Mouse (Mus musculus) CH12.LX (cell line): ENCODE measurements around the gene Dirc2. TPM values are rescaled to one million over a fixed set of nuclear protein-coding genes. Genes with fewer than 3 reads are reported as not detected.

Experiments used
- DNase-seq: peaks from one replicate; pipeline ENCODE4 v3.0.0-alpha.2; 2013; ENCODE audit errors: extremely low read depth
- H3K27ac ChIP-seq: 2 replicates; pipeline ENCODE4 v1.5.1; 2012; ENCODE audit warnings: low read depth, mild to moderate bottlenecking, control low read depth, moderate library complexity; ENCODE audit not compliant: insufficient read depth
- H3K27me3 ChIP-seq: replicated peaks from 2 replicates; pipeline ENCODE3; 2012; ENCODE audit warnings: inconsistent platforms
- H3K36me3 ChIP-seq, 2 experiments: replicated peaks in 1 of 2; 2 replicates each; pipeline versions ENCODE3 to v1.6.1; 2012; ENCODE audit warnings: inconsistent platforms in 1 of 2, low read length in 1 of 2, mild to moderate bottlenecking in 1 of 2, mixed read lengths in 1 of 2, moderate library complexity in 1 of 2; ENCODE audit not compliant: control insufficient read depth in 1 of 2, insufficient read depth in 1 of 2
- H3K4me1 ChIP-seq, 2 experiments: 2 replicates each; pipeline ENCODE4 v1.6.1; 2012; ENCODE audit warnings: inconsistent platforms in 1 of 2, moderate library complexity in 1 of 2; ENCODE audit not compliant: insufficient read depth in 2 of 2, control insufficient read depth in 1 of 2
- H3K4me2 ChIP-seq: 2 replicates; pipeline ENCODE4 v1.6.1; 2012; ENCODE audit warnings: low read depth, mild to moderate bottlenecking, control low read depth; ENCODE audit not compliant: poor library complexity, insufficient read depth, severe bottlenecking
- H3K4me3 ChIP-seq, 3 experiments: fragments of 150-350 bp in 1 of 3; sonication (generic) in 1 of 3; replicated peaks in 1 of 3; 2 replicates each; pipeline versions ENCODE3 to v1.5.1; 2011 to 2012; ENCODE audit warnings: low read depth in 2 of 3, low read length in 2 of 3, mild to moderate bottlenecking in 2 of 3, moderate library complexity in 2 of 3, control low read depth in 1 of 3, improper control_type of control experiment in 1 of 3, inconsistent platforms in 1 of 3, mixed read lengths in 1 of 3; ENCODE audit not compliant: poor library complexity in 1 of 3
- H3K79me2 ChIP-seq: replicated peaks from 2 replicates; pipeline ENCODE4 v1.6.1; 2012; ENCODE audit warnings: mild to moderate bottlenecking, moderate library complexity; ENCODE audit not compliant: control insufficient read depth, poor library complexity, insufficient read depth, severe bottlenecking; ENCODE audit errors: extremely low read depth
- H3K9ac ChIP-seq: 2 replicates; pipeline ENCODE4 v1.6.1; 2012; ENCODE audit warnings: low read depth, mild to moderate bottlenecking, control low read depth, moderate library complexity; ENCODE audit not compliant: insufficient read depth
- H3K9me3 ChIP-seq: replicated peaks from 2 replicates; pipeline ENCODE3; 2012; ENCODE audit warnings: low read length, inconsistent platforms, mixed read lengths
- BHLHE40 ChIP-seq: IDR thresholded peaks from 2 replicates; pipeline ENCODE4 v1.6.1; 2011; ENCODE audit warnings: mild to moderate bottlenecking, low read depth, low read length, improper control_type of control experiment
- CHD1 ChIP-seq: IDR thresholded peaks from 2 replicates; pipeline ENCODE4 v1.6.1; 2012; ENCODE audit warnings: low read depth, low read length, improper control_type of control experiment, inconsistent platforms
- CHD2 ChIP-seq: IDR thresholded peaks from 2 replicates; pipeline ENCODE4 v1.6.1; 2011; ENCODE audit warnings: low read length, improper control_type of control experiment
- CTCF ChIP-seq, 2 experiments: IDR thresholded peaks in 1 of 2; conservative IDR thresholded peaks in 1 of 2; 2 replicates each; pipeline ENCODE4 v1.5.1; 2011 to 2012; ENCODE audit warnings: low read depth in 2 of 2, low read length in 2 of 2, improper control_type of control experiment in 1 of 2, inconsistent platforms in 1 of 2, mild to moderate bottlenecking in 1 of 2, moderate library complexity in 1 of 2
- ELF1 ChIP-seq: IDR thresholded peaks from 2 replicates; pipeline ENCODE4 v1.6.1; 2014; ENCODE audit warnings: low read depth, mild to moderate bottlenecking, inconsistent platforms, low read length, improper control_type of control experiment
- EP300 ChIP-seq: IDR thresholded peaks from 2 replicates; pipeline ENCODE4 v1.6.1; 2011; ENCODE audit warnings: low read length, improper control_type of control experiment
- ETS1 ChIP-seq: conservative IDR thresholded peaks from 2 replicates; pipeline ENCODE4 v1.6.1; 2012; ENCODE audit warnings: low read depth, mild to moderate bottlenecking, inconsistent platforms, low read length, improper control_type of control experiment, moderate library complexity
- GABPA ChIP-seq: IDR thresholded peaks from 2 replicates; pipeline ENCODE4 v1.6.1; 2012; ENCODE audit warnings: low read depth, low read length, improper control_type of control experiment, inconsistent platforms; ENCODE audit not compliant: insufficient replicate concordance
- HCFC1 ChIP-seq: IDR thresholded peaks from 2 replicates; pipeline ENCODE4 v1.6.1; 2012; ENCODE audit warnings: low read depth, mild to moderate bottlenecking, inconsistent platforms, low read length, improper control_type of control experiment
- IRF4 ChIP-seq: IDR thresholded peaks from 2 replicates; pipeline ENCODE4 v1.6.1; 2014; ENCODE audit warnings: low read depth, mild to moderate bottlenecking, inconsistent platforms, low read length, improper control_type of control experiment
- JUN ChIP-seq: IDR thresholded peaks from 2 replicates; pipeline ENCODE4 v1.6.1; 2011; ENCODE audit warnings: low read depth, mild to moderate bottlenecking, low read length, improper control_type of control experiment, moderate library complexity; ENCODE audit not compliant: insufficient read depth
- JUND ChIP-seq: conservative IDR thresholded peaks from 2 replicates; pipeline ENCODE4 v1.6.1; 2011; ENCODE audit warnings: low read depth, low read length, improper control_type of control experiment
- KAT2A ChIP-seq: IDR thresholded peaks from 2 replicates; pipeline ENCODE4 v1.6.1; 2012; ENCODE audit warnings: low read length, improper control_type of control experiment, inconsistent platforms; ENCODE audit not compliant: insufficient replicate concordance
- MAFK ChIP-seq: IDR thresholded peaks from 2 replicates; pipeline ENCODE4 v1.6.1; 2011; ENCODE audit warnings: low read length, improper control_type of control experiment; ENCODE audit not compliant: insufficient replicate concordance
- MAZ ChIP-seq: IDR thresholded peaks from 2 replicates; pipeline ENCODE4 v1.6.1; 2012; ENCODE audit warnings: low read depth, mild to moderate bottlenecking, inconsistent platforms, low read length, improper control_type of control experiment, moderate library complexity
- NELFE ChIP-seq: IDR thresholded peaks from 2 replicates; pipeline ENCODE4 v1.6.1; 2011; ENCODE audit warnings: low read depth, low read length, improper control_type of control experiment
- NRF1 ChIP-seq: IDR thresholded peaks from 2 replicates; pipeline ENCODE4 v1.6.1; 2014; ENCODE audit warnings: low read depth, mild to moderate bottlenecking, inconsistent platforms, low read length, improper control_type of control experiment, moderate library complexity
- PAX5 ChIP-seq: IDR thresholded peaks from 2 replicates; pipeline ENCODE4 v1.6.1; 2012; ENCODE audit warnings: low read length, inconsistent platforms, mixed read lengths
- POLR2AphosphoS2 ChIP-seq: IDR thresholded peaks from 2 replicates; pipeline ENCODE4 v1.6.1; 2011; ENCODE audit warnings: low read depth, low read length, improper control_type of control experiment
- RCOR1 ChIP-seq: conservative IDR thresholded peaks from 2 replicates; pipeline ENCODE4 v1.6.1; 2012; ENCODE audit warnings: low read depth, mild to moderate bottlenecking, inconsistent platforms, low read length, improper control_type of control experiment
- SIN3A ChIP-seq: IDR thresholded peaks from 2 replicates; pipeline ENCODE4 v1.6.1; 2012; ENCODE audit warnings: low read length, improper control_type of control experiment, inconsistent platforms
- TBP ChIP-seq: conservative IDR thresholded peaks from 2 replicates; pipeline ENCODE4 v1.6.1; 2011; ENCODE audit warnings: low read depth, low read length, improper control_type of control experiment
- TCF12 ChIP-seq: IDR thresholded peaks from 2 replicates; pipeline ENCODE4 v1.6.1; 2014; ENCODE audit warnings: low read depth, mild to moderate bottlenecking, inconsistent platforms, low read length, improper control_type of control experiment
- dilution Hi-C: fragments of 300-500 bp; cut with MboI; formaldehyde crosslinking; loops from 2 replicates; pipeline ENCODE4 v1.14.3; 2020; ENCODE audit warnings: low sequenced_read_pairs; ENCODE audit not compliant: extremely low pct_unique_long_range_greater_than_20kb, extremely low pct_ligation_motif_present
- in situ Hi-C: fragments of 300-500 bp; cut with MboI; formaldehyde crosslinking; loops from 3 replicates; pipeline ENCODE4 v1.14.3; 2019; ENCODE audit warnings: low sequenced_read_pairs, low pct_ligation_motif_present, low pct_unique_long_range_greater_than_20kb, mixed read lengths
- polyA plus RNA-seq: library from polyadenylated mRNA; unstranded; fragments of >175 nt; gene quantifications from 2 replicates; pipeline ENCODE4 v1.2.1, GENCODE M21; 2012; ENCODE audit warnings: low read depth; ENCODE audit not compliant: insufficient read length
- total RNA-seq, 2 experiments: library from RNA; depleted of rRNA; stranded (reverse); fragments of 300-350 nt in 1 of 2; fragments of >200 nt in 1 of 2; gene quantifications; 2 replicates each; pipeline ENCODE4 v1.2.3; 2012 to 2014

The Dirc2 gene
- total and polyA plus RNA-seq, 3 experiments: 5.7 to 6.9 (median 6.8) TPM

DNA sequence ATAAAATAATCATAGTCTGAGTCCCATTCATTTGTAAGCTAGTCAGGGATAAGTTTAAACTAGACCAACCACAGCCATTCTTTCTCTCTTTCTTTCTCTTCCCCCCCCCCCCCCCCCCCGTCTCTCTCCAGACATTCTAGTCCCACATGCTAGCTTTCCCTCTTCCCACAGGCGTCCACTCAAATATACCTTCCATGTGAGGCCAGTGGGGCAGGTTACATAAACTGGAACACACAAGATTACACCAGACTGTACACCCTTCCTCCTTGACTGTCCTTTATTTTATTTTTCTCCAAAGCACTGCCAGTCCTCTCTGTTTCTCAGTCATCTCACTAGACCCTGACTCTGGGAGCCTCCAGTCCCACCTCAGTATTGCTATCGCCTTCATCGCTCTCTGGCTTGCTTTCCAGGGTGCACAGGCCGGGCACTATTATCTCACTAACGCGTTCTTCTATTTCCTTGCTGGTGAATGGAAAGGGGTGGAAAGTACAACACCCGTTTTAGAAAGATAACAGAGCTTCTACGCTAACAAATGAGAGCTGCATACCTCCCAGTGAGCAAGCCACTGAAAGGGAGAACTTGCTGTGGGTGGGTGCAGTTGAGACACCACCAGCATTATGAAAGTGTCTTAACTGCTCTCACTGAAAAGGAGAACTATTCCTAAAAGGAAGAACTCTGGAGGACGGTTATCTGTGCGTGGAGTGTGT is 5.4 kb downstream of the Dirc2 start:
- no peak for TF ChIP-seq POLR2AphosphoS2
- no peak for TF ChIP-seq JUND
- no peak for TF ChIP-seq CTCF (conservative IDR thresholded peaks at IDR 0.05 in 1 of 2, IDR thresholded peaks at IDR 0.05 in 1 of 2; ENCODE audit: low read depth in 2 of 2, low read length in 2 of 2)
- no peak for TF ChIP-seq BHLHE40
- TF ChIP-seq TBP: no peak
- no peak for TF ChIP-seq IRF4
- TF ChIP-seq PAX5: no peak
- TF ChIP-seq SIN3A: no peak
- TF ChIP-seq NRF1: no peak
- no peak for TF ChIP-seq EP300
- TF ChIP-seq CHD2: no peak
- no peak for TF ChIP-seq JUN
- TF ChIP-seq HCFC1: no peak
- no peak for TF ChIP-seq KAT2A
- no peak for TF ChIP-seq CHD1
- TF ChIP-seq ETS1: no peak
- no peak for TF ChIP-seq NELFE
- TF ChIP-seq ELF1: no peak
- H3K4me1 ChIP-seq: peaks cover 15 to 45% of the 10 kb centered on the region in 2 experiments
- H3K27me3 ChIP-seq: peaks cover 12% of the 10 kb centered on the region
- H3K27ac ChIP-seq: no peak overlapping the region
- in situ Hi-C loops (no loop called here), dilution Hi-C loops (no loop called here)
- peaks cover 3% of the 10 kb centered on the region for H3K79me2 ChIP-seq
- no peak overlapping the region for H3K4me2 ChIP-seq
- H3K4me3 ChIP-seq: no peak overlapping the region
- no peaks in the 10 kb centered on the region for H3K9me3 ChIP-seq
- DNase-seq: no peak
- no peaks in the 10 kb centered on the region for H3K36me3 ChIP-seq
- H3K9ac ChIP-seq: no peak overlapping the region

DNA sequence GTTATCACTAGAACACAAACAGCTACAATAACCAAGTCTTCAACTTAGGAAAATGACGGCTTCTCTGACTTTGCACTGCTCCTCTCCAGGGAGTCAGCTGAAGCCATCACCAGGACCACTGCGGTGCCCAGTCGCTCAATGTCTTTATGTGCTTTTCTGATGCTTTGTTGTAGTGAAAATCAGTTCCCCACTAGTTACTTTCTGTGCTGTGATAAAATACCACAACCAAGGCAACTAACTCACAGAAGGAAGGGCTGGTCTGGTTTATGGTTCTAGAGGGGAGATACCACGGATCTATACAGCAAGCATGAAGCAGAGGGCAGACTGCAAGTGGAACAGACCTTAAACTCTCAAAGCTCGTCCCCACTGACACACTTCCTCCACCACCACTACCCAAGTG is 9.8 kb downstream of the Dirc2 start:
- no peak overlapping the region for H3K4me2 ChIP-seq
- H3K9ac ChIP-seq: no peak overlapping the region
- no peak overlapping the region for H3K27ac ChIP-seq
- TF ChIP-seq RCOR1 (no peak), MAZ (no peak), IRF4 (no peak), TCF12 (no peak), MAFK (no peak), ETS1 (no peak), GABPA (no peak)
- no peak for DNase-seq
- dilution Hi-C loops (no loop called here), in situ Hi-C loops (no loop called here)
- no peaks in the 10 kb centered on the region; the same call in none of the 2 replicates for H3K79me2 ChIP-seq
- no peak overlapping the region for H3K4me3 ChIP-seq
- H3K9me3 ChIP-seq: no peaks in the 10 kb centered on the region
- H3K4me1 ChIP-seq: peaks cover 8 to 22% of the 10 kb centered on the region in 2 experiments
- H3K27me3 ChIP-seq: no peaks in the 10 kb centered on the region
- H3K36me3 ChIP-seq: peaks cover 0 to 1% of the 10 kb centered on the region in 2 experiments
